Mouse (Mus musculus) MEL (cell line): Measurements from ENCODE around the gene Rab5a.

Experiments used
- CHD2 ChIP-seq: IDR thresholded peaks from 2 replicates; pipeline ENCODE4 v1.6.1; 2011; ENCODE audit warnings: low read length, improper control_type of control experiment
- CTCF ChIP-seq, 3 experiments: IDR thresholded peaks in 2 of 3; conservative IDR thresholded peaks in 1 of 3; 2 replicates each; pipeline ENCODE4 v1.5.1; 2011 to 2012; ENCODE audit warnings: low read length in 3 of 3, low read depth in 2 of 3, mild to moderate bottlenecking in 2 of 3, improper control_type of control experiment in 1 of 3, inconsistent platforms in 1 of 3, mixed read lengths in 1 of 3, moderate library complexity in 1 of 3; ENCODE audit not compliant: control insufficient read depth in 1 of 3, insufficient read depth in 1 of 3, poor library complexity in 1 of 3, severe bottlenecking in 1 of 3
- ELF1 ChIP-seq: IDR thresholded peaks from 2 replicates; pipeline ENCODE4 v1.6.1; 2014; ENCODE audit warnings: low read depth, mild to moderate bottlenecking, inconsistent platforms, low read length, improper control_type of control experiment, moderate library complexity
- EP300 ChIP-seq, 2 experiments: IDR thresholded peaks; 2 replicates each; pipeline ENCODE4 v1.6.1; 2011; ENCODE audit warnings: improper control_type of control experiment in 2 of 2, low read length in 2 of 2, low read depth in 1 of 2, mild to moderate bottlenecking in 1 of 2
- JUND ChIP-seq: IDR thresholded peaks from 2 replicates; pipeline ENCODE4 v1.6.1; 2011; ENCODE audit warnings: low read depth, mild to moderate bottlenecking, improper control_type of control experiment, low read length
- MAX ChIP-seq: IDR thresholded peaks from 2 replicates; pipeline ENCODE4 v1.6.1; 2011; ENCODE audit warnings: low read length, improper control_type of control experiment
- MAZ ChIP-seq: IDR thresholded peaks from 2 replicates; pipeline ENCODE4 v1.6.1; 2012; ENCODE audit warnings: low read depth, mild to moderate bottlenecking, inconsistent platforms, low read length, improper control_type of control experiment
- MYB ChIP-seq: IDR thresholded peaks from 2 replicates; pipeline ENCODE4 v1.6.1; 2011; ENCODE audit warnings: mild to moderate bottlenecking, low read depth, low read length, improper control_type of control experiment
- NRF1 ChIP-seq: IDR thresholded peaks from 2 replicates; pipeline ENCODE4 v1.6.1; 2014; ENCODE audit warnings: low read depth, mild to moderate bottlenecking, inconsistent platforms, low read length, improper control_type of control experiment, moderate library complexity; ENCODE audit not compliant: poor library complexity, insufficient read depth, severe bottlenecking
- POLR2A ChIP-seq, 2 experiments: IDR thresholded peaks; 2 replicates each; pipeline ENCODE4 v1.6.1; 2011 to 2012; ENCODE audit warnings: low read length in 2 of 2, mild to moderate bottlenecking in 2 of 2, control low read depth in 1 of 2, improper control_type of control experiment in 1 of 2, low read depth in 1 of 2, moderate library complexity in 1 of 2; ENCODE audit not compliant: control insufficient read depth in 1 of 2, insufficient read depth in 1 of 2, poor library complexity in 1 of 2
- TBP ChIP-seq: IDR thresholded peaks from 2 replicates; pipeline ENCODE4 v1.8.0; 2011; ENCODE audit warnings: low read depth, low read length, improper control_type of control experiment
- USF1 ChIP-seq: IDR thresholded peaks from 2 replicates; pipeline ENCODE4 v1.6.1; 2014; ENCODE audit warnings: low read depth, mild to moderate bottlenecking, inconsistent platforms, low read length, improper control_type of control experiment, moderate library complexity
- ZC3H11A ChIP-seq: IDR thresholded peaks from 2 replicates; pipeline ENCODE4 v1.6.1; 2012; ENCODE audit warnings: low read depth, mild to moderate bottlenecking, inconsistent platforms, low read length, improper control_type of control experiment
- ZMIZ1 ChIP-seq: IDR thresholded peaks from 2 replicates; pipeline ENCODE4 v1.6.1; 2012; ENCODE audit warnings: low read depth, mild to moderate bottlenecking, inconsistent platforms, low read length, improper control_type of control experiment, moderate library complexity

- no peak for TF ChIP-seq CTCF (IDR thresholded peaks at IDR 0.05 in 2 of 3, conservative IDR thresholded peaks at IDR 0.05 in 1 of 3; ENCODE audit: control insufficient read depth in 1 of 3, insufficient read depth in 1 of 3, low read depth in 2 of 3, low read length in 3 of 3, poor library complexity in 1 of 3, severe bottlenecking in 1 of 3)
- no peak for TF ChIP-seq TBP
- no peak for TF ChIP-seq CHD2
- no peak for TF ChIP-seq JUND
- no peak for TF ChIP-seq USF1
- no peak for TF ChIP-seq MYB
- no peak for TF ChIP-seq ZMIZ1
- no peak for TF ChIP-seq POLR2A (IDR thresholded peaks at IDR 0.05; ENCODE audit: control insufficient read depth in 1 of 2, insufficient read depth in 1 of 2, low read depth in 1 of 2, low read length in 2 of 2, poor library complexity in 1 of 2)
- no peak for TF ChIP-seq ELF1
- no peak for TF ChIP-seq MAX
- TF ChIP-seq ZC3H11A: no peak
- TF ChIP-seq EP300 (IDR thresholded peaks at IDR 0.05; ENCODE audit: low read depth in 1 of 2, low read length in 2 of 2): no peak
- no peak for TF ChIP-seq NRF1
- no peak for TF ChIP-seq MAZ
These were observed 63.5 kb downstream of the Rab5a start for GRCm38 (mm10) chr17:53542536-53542935.
